Mouse (Mus musculus) ES-Bruce4 (cell line): Measurements from ENCODE around the gene Gypa.

ENCODE experiments used
- CTCF ChIP-seq: IDR thresholded peaks from one replicate; pipeline ENCODE4 v1.8.1; 2011; ENCODE audit warnings: low read depth, low read length
- EP300 ChIP-seq: IDR thresholded peaks from 2 replicates; pipeline ENCODE4 v1.6.1; 2011; ENCODE audit warnings: low read depth, low read length; ENCODE audit not compliant: insufficient read depth
- POLR2A ChIP-seq: IDR thresholded peaks from one replicate; pipeline ENCODE4 v1.8.1; 2011; ENCODE audit warnings: low read length; ENCODE audit not compliant: insufficient read depth

- TF ChIP-seq POLR2A (no peak), CTCF (no peak), EP300 (no peak)
Observed at GRCm38 (mm10) chr8:80541836-80542235, 48.3 kb downstream of the Gypa start.
